Mouse (Mus musculus): ENCODE measurements around the gene Slc5a5. TPM values are rescaled to one million over a fixed set of nuclear protein-coding genes. Genes with fewer than 3 reads are reported as not detected.

Gene Slc5a5
- total RNA-seq, 2 experiments from 2014 or later: not detected

- TF ChIP-seq CTCF (IDR thresholded peaks at IDR 0.05): no peak
- DNase-seq: no peak
- Histone ChIP-seq H3K27ac (no peak overlapping the region), H3K4me3 (no peak overlapping the region)
- intact Hi-C loops (cut with DNase I): loop anchor here (1.0 to 5.0 kb wide), 2 partner anchors 25 to 77 kb away; no protein-coding TSS in a partner anchor
Measured at GRCm38 (mm10) chr8:70843941-70844340, 48.6 kb downstream of the Slc5a5 start.

GRCm38 (mm10) chr8:70843214-70843773 lies 49.3 kb downstream of the Slc5a5 start:
- intact Hi-C loops (cut with DNase I): loop anchor here (5.0 kb wide), 1 partner anchor 76 kb away; no protein-coding TSS in a partner anchor

GRCm38 (mm10) chr8:70842484-70842883 lies 50.1 kb downstream of the Slc5a5 start:
- no peak overlapping the region for H3K27ac ChIP-seq
- no peak for DNase-seq
- H3K4me3 ChIP-seq: no peak overlapping the region
- TF ChIP-seq CTCF (IDR thresholded peaks at IDR 0.05): no peak
- intact Hi-C loops (cut with DNase I): loop anchor here (5.0 kb wide), 1 partner anchor 75 kb away; no protein-coding TSS in a partner anchor

More at GRCm38 (mm10) chr8:70843214-70843773, 49.3 kb downstream of the Slc5a5 start:
- Histone ChIP-seq H3K4me3 (no peak overlapping the region), H3K27ac (no peak overlapping the region)
- TF ChIP-seq CTCF (IDR thresholded peaks at IDR 0.05): no peak
- no peak for DNase-seq

- peak; percentile 100 for TF ChIP-seq CTCF (IDR thresholded peaks at IDR 0.05)
- DNase-seq: peak; percentile 91
- Histone ChIP-seq H3K4me3 (no peak overlapping the region), H3K27ac (peak overlapping the region; percentile 91; the same call in 1 of the 2 replicates)
- intact Hi-C loops (cut with DNase I): loop anchor here (1.0 to 5.0 kb wide), 3 partner anchors 20 to 121 kb away; no protein-coding TSS in a partner anchor
Measured at GRCm38 (mm10) chr8:70841147-70842072, 51.1 kb downstream of the Slc5a5 start.

GRCm38 (mm10) chr8:70840590-70840989 lies 52.0 kb downstream of the Slc5a5 start:
- no peak for DNase-seq

GRCm38 (mm10) chr8:70839408-70840351 lies 52.9 kb downstream of the Slc5a5 start, which contains the start of gene Arrdc2:
TSS of gene Arrdc2 (minus strand) at chr8:70839720.
- DNase-seq: peak; percentile 100
- Histone ChIP-seq H3K27ac (peak within 1 kb of the TSS; percentile 94), H3K4me3 (peak within 1 kb of the TSS; percentile 95)
- TF ChIP-seq CTCF (IDR thresholded peaks at IDR 0.05): no peak
- intact Hi-C loops (cut with DNase I): loop anchor here (2.0 to 5.0 kb wide), 2 partner anchors 72 to 119 kb away; no protein-coding TSS in a partner anchor

More at GRCm38 (mm10) chr8:70840590-70840989, 52.0 kb downstream of the Slc5a5 start:
- TF ChIP-seq CTCF (IDR thresholded peaks at IDR 0.05): no peak
- peak overlapping the region; percentile 91 for H3K27ac ChIP-seq
- H3K4me3 ChIP-seq: no peak overlapping the region
- intact Hi-C loops (cut with DNase I): loop anchor here (2.0 to 5.0 kb wide), 2 partner anchors 73 to 120 kb away; no protein-coding TSS in a partner anchor

- peak; percentile 72 for DNase-seq
- H3K27ac ChIP-seq: peak overlapping the region; percentile 94
- H3K4me3 ChIP-seq: peak overlapping the region; percentile 95
- TF ChIP-seq CTCF (IDR thresholded peaks at IDR 0.05): no peak; the same call in 1 of the 2 replicates
- intact Hi-C loops (cut with DNase I): no loop called here
Measured at GRCm38 (mm10) chr8:70838654-70839407, 53.7 kb downstream of the Slc5a5 start.

- DNase-seq: peak; percentile 75
- intact Hi-C loops (cut with DNase I): no loop called here
- no peak for TF ChIP-seq CTCF (IDR thresholded peaks at IDR 0.05)
Measured at GRCm38 (mm10) chr8:70836666-70837065, 55.9 kb downstream of the Slc5a5 start.

GRCm38 (mm10) chr8:70834071-70834470 lies 58.5 kb downstream of the Slc5a5 start:
- intact Hi-C loops (cut with DNase I): no loop called here
- peak; percentile 82 for DNase-seq
- peak overlapping the region; percentile 94 for H3K27ac ChIP-seq
- no peak for TF ChIP-seq CTCF (IDR thresholded peaks at IDR 0.05)
- peak overlapping the region; percentile 53 for H3K4me3 ChIP-seq

More at GRCm38 (mm10) chr8:70836666-70837065, 55.9 kb downstream of the Slc5a5 start:
- Histone ChIP-seq H3K4me3 (peak overlapping the region; percentile 95), H3K27ac (peak overlapping the region; percentile 94)

GRCm38 (mm10) chr8:70833520-70833919 lies 59.0 kb downstream of the Slc5a5 start:
- DNase-seq: peak; percentile 97
- peak overlapping the region; percentile 53 for H3K4me3 ChIP-seq
- intact Hi-C loops (cut with DNase I): no loop called here
- no peak for TF ChIP-seq CTCF (IDR thresholded peaks at IDR 0.05)
- H3K27ac ChIP-seq: peak overlapping the region; percentile 94

GRCm38 (mm10) chr8:70833018-70833482 lies 59.5 kb downstream of the Slc5a5 start:
- peak overlapping the region; percentile 53 for H3K4me3 ChIP-seq

More at GRCm38 (mm10) chr8:70833018-70833482, 59.5 kb downstream of the Slc5a5 start:
- peak overlapping the region; percentile 94 for H3K27ac ChIP-seq
- TF ChIP-seq CTCF (IDR thresholded peaks at IDR 0.05): no peak
- DNase-seq: peak; percentile 57
- intact Hi-C loops (cut with DNase I): no loop called here

Small RNA genes within 50 kb of the gene (microRNA-seq; reads per million reads assigned to microRNA genes)
- gene Mir1969 (not detected), gene Mir7067 (not detected)

Other genes with a start within 250 kb of the Slc5a5 start
- 10 to 100 TPM in 1 of 2 experiments, 1 to 10 TPM in 1; 9.3 to 22.5 TPM for gene Pgpep1, start 232.4 kb downstream of the Slc5a5 start, total RNA-seq (2021)
- 10 to 100 TPM; 61.7 to 65.6 TPM for gene Lsm4, start 219.5 kb downstream of the Slc5a5 start, total RNA-seq (2021)
- gene Jund, start 193.8 kb downstream of the Slc5a5 start, total RNA-seq (2021): 10 to 100 TPM; 35.5 to 54.5 TPM
- not detected for gene Iqcn, start 189.3 kb downstream of the Slc5a5 start, total RNA-seq (2021)
- not detected for gene Gm3336, start 174.2 kb downstream of the Slc5a5 start, total RNA-seq (2021)
- 1 to 10 TPM; 2.4 to 3.0 TPM for gene Pde4c, start 169.0 kb downstream of the Slc5a5 start, total RNA-seq (2021)
- 10 to 100 TPM; 31.9 to 39.8 TPM for gene Rab3a, start 138.1 kb downstream of the Slc5a5 start, total RNA-seq (2021)
- 10 to 100 TPM; 21.0 to 22.8 TPM for gene Mpv17l2, start 131.8 kb downstream of the Slc5a5 start, total RNA-seq (2021)
- 10 to 100 TPM; 13.9 to 16.2 TPM for gene Pik3r2, start 116.0 kb downstream of the Slc5a5 start, total RNA-seq (2021)
- 1 to 10 TPM; 2.7 to 3.6 TPM for gene Mast3, start 87.7 kb downstream of the Slc5a5 start, total RNA-seq (2021)
- not detected for gene Il12rb1, start 84.3 kb downstream of the Slc5a5 start, total RNA-seq (2021)
- 100 to 1,000 TPM in 1 of 2 experiments, 10 to 100 TPM in 1; 66.5 to 182 TPM for gene Arrdc2, start 53.0 kb downstream of the Slc5a5 start, total RNA-seq (2021)
- gene Kcnn1, start 29.5 kb downstream of the Slc5a5 start, total RNA-seq (2021): 10 to 100 TPM; 18.1 to 21.5 TPM
- 10 to 100 TPM; 65.6 to 73.1 TPM for gene Ccdc124, start 18.8 kb downstream of the Slc5a5 start, total RNA-seq (2021)
- 1,000 to 10,000 TPM in 1 of 2 experiments, 100 to 1,000 TPM in 1; 932 to 1,039 TPM for gene Rpl18a, start 4.7 kb upstream of the Slc5a5 start, total RNA-seq (2021)
- 10 to 100 TPM; 10.6 to 11.2 TPM for gene Map1s, start 13.2 kb upstream of the Slc5a5 start, total RNA-seq (2021)